Mouse (Mus musculus) thymus, adult 2 months (tissue): ENCODE measurements at regions not wholly inside any gene's neighbourhood (a gene's known extent, or its start where the extent isn't known, plus 50 kb on each side); places are given as distances from the start of the nearest gene placed in this dataset.

Source experiments
- DNase-seq: peaks from one replicate; pipeline ENCODE4 v3.0.0; 2021
- H3K27ac ChIP-seq: fragments of 200-500 bp; 2 replicates; pipeline ENCODE4 v1.5.1; 2012; ENCODE audit warnings: low read length, control low read depth; ENCODE audit not compliant: control insufficient read depth, insufficient read depth
- H3K27me3 ChIP-seq: fragments of 200-500 bp; 2 replicates; pipeline ENCODE4 v1.6.1; 2012; ENCODE audit warnings: mild to moderate bottlenecking, low read length, moderate library complexity, mixed read lengths; ENCODE audit not compliant: control insufficient read depth, insufficient read depth
- H3K36me3 ChIP-seq: fragments of 200-500 bp; 2 replicates; pipeline ENCODE4 v1.6.1; 2012; ENCODE audit warnings: mild to moderate bottlenecking, low read length, moderate library complexity; ENCODE audit not compliant: control insufficient read depth, insufficient read depth
- H3K4me1 ChIP-seq: fragments of 200-500 bp; replicated peaks from 2 replicates; pipeline ENCODE4 v1.6.1; 2012; ENCODE audit warnings: low read length; ENCODE audit not compliant: control insufficient read depth, insufficient read depth
- H3K4me3 ChIP-seq: fragments of 200-500 bp; 2 replicates; pipeline ENCODE4 v1.5.1; 2012; ENCODE audit warnings: mild to moderate bottlenecking, low read length, control low read depth, moderate library complexity; ENCODE audit not compliant: control insufficient read depth, insufficient read depth
- CTCF ChIP-seq: fragments of 200-500 bp; IDR thresholded peaks from 2 replicates; pipeline ENCODE4 v1.5.1; 2012; ENCODE audit warnings: mild to moderate bottlenecking, control low read depth, low read length, moderate library complexity, borderline replicate concordance; ENCODE audit not compliant: control insufficient read depth, poor library complexity, insufficient read depth; ENCODE audit errors: extremely low read depth
- POLR2A ChIP-seq: fragments of 200-500 bp; IDR thresholded peaks from 2 replicates; pipeline ENCODE4 v1.6.1; 2012; ENCODE audit warnings: mild to moderate bottlenecking, low read length, control low read depth, moderate library complexity; ENCODE audit not compliant: control insufficient read depth, poor library complexity, insufficient read depth; ENCODE audit errors: extremely low read depth
- WGBS: fragments of 180-500 bp; shearing (Covaris S2); methylation state at CpG from one replicate; pipeline ENCODE4 v1.1.7; 2018; 5-methylcytosine and 5-hydroxymethylcytosine counted together

DNA sequence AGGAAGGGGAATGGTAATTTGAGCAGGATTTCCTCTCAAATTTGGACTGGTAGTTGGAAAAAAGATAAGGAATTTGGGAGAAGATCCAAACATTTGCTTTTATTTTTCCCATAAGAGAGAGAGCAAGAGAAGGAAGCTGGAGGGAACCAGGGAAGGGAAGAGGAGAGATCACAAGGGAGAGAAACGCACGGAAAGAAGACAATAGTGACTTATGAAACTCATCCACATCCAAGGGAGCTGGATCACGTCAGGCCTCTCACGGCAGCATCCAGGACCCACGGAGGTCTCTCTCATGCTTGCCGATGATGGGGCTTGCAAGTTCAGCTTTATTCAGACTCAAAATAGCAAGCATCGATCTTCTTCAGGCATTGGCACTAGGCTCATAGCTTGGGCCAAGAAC, 423.7 kb downstream of the Prdm2 start:
- Histone ChIP-seq H3K36me3 (no peaks in the 10 kb centered on the region), H3K4me1 (no peaks in the 10 kb centered on the region), H3K4me3 (no peak overlapping the region), H3K27me3 (no peaks in the 10 kb centered on the region), H3K27ac (no peak overlapping the region)
- 95% methylated on average over 7 of the region's 7 CpGs for WGBS
- no peak for DNase-seq
- TF ChIP-seq CTCF: no peak
- no peak for TF ChIP-seq POLR2A

- Histone ChIP-seq H3K4me1 (no peaks in the 10 kb centered on the region), H3K4me3 (no peak overlapping the region), H3K27me3 (no peaks in the 10 kb centered on the region), H3K36me3 (no peaks in the 10 kb centered on the region), H3K27ac (no peak overlapping the region)
- TF ChIP-seq CTCF (no peak), POLR2A (no peak)
- no peak for DNase-seq
- 93% methylated on average over 5 of the region's 5 CpGs for WGBS
Measured at GRCm38 (mm10) chr4:142785386-142785785, 427.4 kb downstream of the Prdm2 start.

- Histone ChIP-seq H3K27ac (no peak overlapping the region), H3K36me3 (no peaks in the 10 kb centered on the region), H3K4me3 (no peak overlapping the region), H3K4me1 (no peaks in the 10 kb centered on the region), H3K27me3 (no peaks in the 10 kb centered on the region)
- no peak for TF ChIP-seq POLR2A
- no peak for TF ChIP-seq CTCF
- no peak for DNase-seq
- WGBS: 76% methylated on average over 10 of the region's 10 CpGs
Measured at GRCm38 (mm10) chr4:142776711-142777411, 435.9 kb downstream of the Prdm2 start.

DNA sequence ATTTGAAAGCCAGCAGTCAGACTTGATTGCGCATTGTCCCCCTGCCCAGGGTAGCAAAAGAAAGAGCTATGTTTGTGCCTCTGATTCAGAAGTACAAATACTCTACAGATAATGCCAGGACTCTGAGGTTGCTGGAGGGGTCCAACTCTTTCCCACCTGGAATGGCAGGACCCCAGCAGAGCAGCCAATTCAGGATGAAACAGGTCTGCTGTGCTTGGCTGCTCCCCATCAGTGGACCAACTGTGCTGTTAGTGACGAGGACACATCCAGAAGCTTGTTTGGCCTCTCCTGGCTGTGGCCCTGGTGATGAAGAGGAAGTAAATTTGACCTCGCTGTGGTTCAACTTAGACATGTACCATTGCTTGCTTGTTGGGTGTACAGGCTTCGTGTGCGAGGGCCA, 437.8 kb downstream of the Prdm2 start:
- Histone ChIP-seq H3K4me1 (no peaks in the 10 kb centered on the region), H3K27me3 (no peaks in the 10 kb centered on the region), H3K4me3 (no peak overlapping the region), H3K27ac (no peak overlapping the region), H3K36me3 (no peaks in the 10 kb centered on the region)
- DNase-seq: no peak
- no peak for TF ChIP-seq CTCF
- TF ChIP-seq POLR2A: no peak
- WGBS: 77% methylated on average over 5 of the region's 5 CpGs

GRCm38 (mm10) chr4:142773651-142774151, 439.1 kb downstream of the Prdm2 start:
- H3K27ac ChIP-seq: no peak overlapping the region
- no peaks in the 10 kb centered on the region for H3K36me3 ChIP-seq
- WGBS: 57% methylated on average over 10 of the region's 10 CpGs
- TF ChIP-seq CTCF (no peak), POLR2A (no peak)
- no peak overlapping the region for H3K4me3 ChIP-seq
- no peak for DNase-seq
- H3K4me1 ChIP-seq: no peaks in the 10 kb centered on the region
- H3K27me3 ChIP-seq: no peaks in the 10 kb centered on the region

- H3K27me3 ChIP-seq: no peaks in the 10 kb centered on the region
- TF ChIP-seq POLR2A (no peak), CTCF (no peak)
- 9% methylated on average over 16 of the region's 16 CpGs for WGBS
- H3K4me1 ChIP-seq: no peaks in the 10 kb centered on the region
- H3K27ac ChIP-seq: no peak overlapping the region
- DNase-seq: no peak
- no peaks in the 10 kb centered on the region for H3K36me3 ChIP-seq
- no peak overlapping the region for H3K4me3 ChIP-seq
Measured at GRCm38 (mm10) chr4:142772751-142773455, 439.9 kb downstream of the Prdm2 start.
